Mouse (Mus musculus): ENCODE results near the gene Nedd9. TPM values are rescaled to one million over a fixed set of nuclear protein-coding genes. Genes with fewer than 3 reads are reported as not detected.

Nedd9 gene
- polyA plus RNA-seq, 1 experiment from 2014 or later = 17.2 TPM

- no peaks in the 10 kb centered on the region for H3K27me3 ChIP-seq (ENCODE audit: insufficient read depth, poor library complexity, severe bottlenecking)
These were observed 149.8 kb downstream of the Nedd9 start for GRCm38 (mm10) chr13:41337407-41337806.

DNA sequence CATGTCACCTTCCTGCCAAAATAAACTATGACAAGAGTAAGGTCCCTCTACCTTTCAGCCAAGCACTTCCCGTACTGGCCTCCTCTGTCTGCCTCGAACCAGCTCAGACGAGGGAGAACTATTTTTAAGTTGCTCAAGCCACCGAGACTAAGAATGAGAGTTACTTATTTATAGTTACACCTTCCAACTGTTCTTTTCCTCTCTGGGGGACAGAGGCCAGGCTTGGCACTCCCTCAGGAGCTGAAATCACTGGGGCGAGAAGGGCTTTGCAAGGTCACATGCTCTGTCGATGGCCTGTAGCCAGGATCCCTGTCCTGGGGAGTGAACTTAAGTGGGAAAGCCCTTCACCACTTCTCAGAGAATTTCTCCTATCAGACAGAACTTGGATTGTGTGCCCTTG is 150.9 kb downstream of the Nedd9 start:
- WGBS = 64% methylated on average over 6 of the region's 6 CpGs
- peaks cover 55% of the 10 kb centered on the region for H3K36me3 ChIP-seq
- no peaks in the 10 kb centered on the region for H3K27me3 ChIP-seq (ENCODE audit: insufficient read depth, poor library complexity, severe bottlenecking)
- peaks cover 24% of the 10 kb centered on the region for H3K4me1 ChIP-seq (replicated peaks)
- H3K27ac ChIP-seq = no peak overlapping the region
- no peak for DNase-seq (ENCODE audit: low spot score)
- H3K9me3 ChIP-seq = no peaks in the 10 kb centered on the region
- no peak overlapping the region for H3K4me3 ChIP-seq

More at GRCm38 (mm10) chr13:41337407-41337806, 149.8 kb downstream of the Nedd9 start:
- Histone ChIP-seq H3K27ac (no peak overlapping the region), H3K4me1 (replicated peaks) (peaks cover 18% of the 10 kb centered on the region), H3K36me3 (peaks cover 58% of the 10 kb centered on the region), H3K9me3 (no peaks in the 10 kb centered on the region), H3K4me3 (no peak overlapping the region)
- no peak for DNase-seq (ENCODE audit: low spot score)
- 94% methylated on average over 2 of the region's 2 CpGs for WGBS

DNA sequence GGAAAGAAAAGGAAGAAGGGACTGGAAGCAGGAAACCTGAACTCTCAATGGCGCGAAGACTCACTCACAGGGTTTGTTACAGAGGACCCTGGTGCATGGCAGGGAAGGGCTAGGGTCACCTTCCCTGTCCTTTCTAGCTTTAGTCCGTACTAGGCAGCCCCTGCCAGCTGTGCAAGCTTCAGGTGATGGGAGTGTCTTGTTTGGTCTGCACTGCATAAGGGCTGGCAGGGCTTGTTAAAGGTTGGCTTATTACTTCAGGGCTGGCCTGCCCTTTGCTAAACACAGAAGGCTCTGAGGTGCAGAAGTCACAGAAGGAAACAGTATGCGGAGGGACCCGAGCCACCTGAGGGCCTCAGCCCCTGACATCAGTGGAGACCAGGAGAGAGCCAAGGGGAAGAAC is 151.4 kb downstream of the Nedd9 start:
- DNase-seq (ENCODE audit: low spot score) = no peak
- H3K27me3 ChIP-seq (ENCODE audit: insufficient read depth, poor library complexity, severe bottlenecking) = no peaks in the 10 kb centered on the region
- peaks cover 28% of the 10 kb centered on the region for H3K4me1 ChIP-seq (replicated peaks)
- 89% methylated on average over 5 of the region's 5 CpGs for WGBS
- H3K4me3 ChIP-seq = no peak overlapping the region
- H3K36me3 ChIP-seq = peaks cover 55% of the 10 kb centered on the region
- no peak overlapping the region for H3K27ac ChIP-seq
- no peaks in the 10 kb centered on the region for H3K9me3 ChIP-seq

GRCm38 (mm10) chr13:41334641-41335000 is 152.5 kb downstream of the Nedd9 start:
- H3K4me1 ChIP-seq (replicated peaks) = peaks cover 29% of the 10 kb centered on the region
- H3K36me3 ChIP-seq = peaks cover 61% of the 10 kb centered on the region
- H3K4me3 ChIP-seq = no peak overlapping the region
- H3K27ac ChIP-seq = no peak overlapping the region
- H3K9me3 ChIP-seq = no peaks in the 10 kb centered on the region
- WGBS = 94% methylated on average over 5 of the region's 5 CpGs
- H3K27me3 ChIP-seq (ENCODE audit: insufficient read depth, poor library complexity, severe bottlenecking) = no peaks in the 10 kb centered on the region
- no peak for DNase-seq (ENCODE audit: low spot score)

DNA sequence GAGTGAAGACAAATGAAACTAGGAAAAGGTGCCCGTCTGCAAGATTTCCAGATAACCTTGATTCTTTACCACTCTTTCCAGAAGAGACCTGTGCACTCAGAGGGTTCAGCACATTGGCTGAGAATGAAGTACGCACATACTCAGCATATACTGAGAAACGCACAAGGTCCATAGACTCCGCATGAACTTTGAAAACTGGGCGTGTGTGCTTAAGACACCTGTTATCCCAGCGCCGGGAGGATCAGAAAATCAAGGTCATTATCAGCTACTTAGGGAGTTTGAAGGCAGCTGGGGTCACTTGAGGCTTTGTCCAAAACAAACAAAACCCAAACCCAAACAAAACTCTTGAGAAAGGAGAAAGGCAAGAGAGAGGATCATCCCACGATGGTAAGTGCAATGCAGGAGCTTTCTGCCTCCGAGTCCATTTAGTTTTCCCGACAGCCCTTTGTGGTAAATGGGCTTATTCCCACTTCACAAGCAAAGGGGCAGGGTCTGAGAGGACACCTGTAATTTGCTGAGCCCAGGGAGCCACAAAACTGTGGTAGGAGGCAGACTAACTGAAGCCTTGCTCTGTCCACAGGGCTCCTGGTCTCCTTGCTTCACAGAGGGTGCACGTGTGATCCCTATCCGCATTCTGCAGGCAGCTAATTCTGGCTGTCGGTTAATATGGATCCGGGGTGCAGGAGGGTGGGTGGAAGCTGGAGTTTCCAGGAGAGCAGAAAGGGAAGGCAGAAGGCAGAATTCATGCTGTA is 153.1 kb downstream of the Nedd9 start:
- 86% methylated on average over 14 of the region's 14 CpGs for WGBS
- no peaks in the 10 kb centered on the region for H3K9me3 ChIP-seq
- peaks cover 62% of the 10 kb centered on the region for H3K36me3 ChIP-seq
- H3K27me3 ChIP-seq (ENCODE audit: insufficient read depth, poor library complexity, severe bottlenecking) = no peaks in the 10 kb centered on the region
- H3K27ac ChIP-seq = no peak overlapping the region
- no peak overlapping the region for H3K4me3 ChIP-seq
- DNase-seq (ENCODE audit: low spot score) = no peak
- H3K4me1 ChIP-seq (replicated peaks) = peaks cover 30% of the 10 kb centered on the region

- H3K27me3 ChIP-seq (ENCODE audit: insufficient read depth, poor library complexity, severe bottlenecking) = no peaks in the 10 kb centered on the region
- peaks cover 46% of the 10 kb centered on the region for H3K4me1 ChIP-seq (replicated peaks)
- WGBS = 89% methylated on average over 7 of the region's 7 CpGs
- H3K4me3 ChIP-seq = no peak overlapping the region
- no peak for DNase-seq (ENCODE audit: low spot score)
- no peak overlapping the region for H3K27ac ChIP-seq
- no peaks in the 10 kb centered on the region for H3K9me3 ChIP-seq
- H3K36me3 ChIP-seq = peaks cover 42% of the 10 kb centered on the region; the same call in 1 of the 2 replicates
These were observed 155.4 kb downstream of the Nedd9 start for GRCm38 (mm10) chr13:41331671-41332340.

- peaks cover 46% of the 10 kb centered on the region for H3K4me1 ChIP-seq (replicated peaks)
- no peaks in the 10 kb centered on the region for H3K27me3 ChIP-seq (ENCODE audit: insufficient read depth, poor library complexity, severe bottlenecking)
- peaks cover 33% of the 10 kb centered on the region; the same call in 1 of the 2 replicates for H3K36me3 ChIP-seq
- H3K27ac ChIP-seq = no peak overlapping the region
- WGBS = 72% methylated on average over 11 of the region's 11 CpGs
- DNase-seq (ENCODE audit: low spot score) = no peak
- no peaks in the 10 kb centered on the region for H3K9me3 ChIP-seq
- no peak overlapping the region for H3K4me3 ChIP-seq
These were observed 156.4 kb downstream of the Nedd9 start for GRCm38 (mm10) chr13:41330589-41331345.

- DNase-seq (ENCODE audit: low spot score) = no peak
- Histone ChIP-seq H3K27me3 (ENCODE audit: insufficient read depth, poor library complexity, severe bottlenecking) (no peaks in the 10 kb centered on the region), H3K4me1 (replicated peaks) (peaks cover 46% of the 10 kb centered on the region), H3K36me3 (peaks cover 29% of the 10 kb centered on the region; the same call in 1 of the 2 replicates), H3K9me3 (no peaks in the 10 kb centered on the region), H3K4me3 (no peak overlapping the region), H3K27ac (no peak overlapping the region)
- WGBS = 94% methylated on average over 4 of the region's 4 CpGs
These were observed 157.1 kb downstream of the Nedd9 start for GRCm38 (mm10) chr13:41330051-41330450.

- Histone ChIP-seq H3K27ac (no peak overlapping the region), H3K27me3 (ENCODE audit: insufficient read depth, poor library complexity, severe bottlenecking) (no peaks in the 10 kb centered on the region), H3K36me3 (peaks cover 28% of the 10 kb centered on the region; the same call in 1 of the 2 replicates), H3K4me1 (replicated peaks) (peaks cover 43% of the 10 kb centered on the region), H3K9me3 (no peaks in the 10 kb centered on the region), H3K4me3 (no peak overlapping the region)
- 48% methylated on average over 2 of the region's 2 CpGs for WGBS
- no peak for DNase-seq (ENCODE audit: low spot score)
These were observed 158.7 kb downstream of the Nedd9 start for GRCm38 (mm10) chr13:41328481-41328880.

- WGBS = 68% methylated on average over 7 of the region's 7 CpGs
- Histone ChIP-seq H3K4me1 (replicated peaks) (peaks cover 43% of the 10 kb centered on the region), H3K27me3 (ENCODE audit: insufficient read depth, poor library complexity, severe bottlenecking) (no peaks in the 10 kb centered on the region), H3K4me3 (no peak overlapping the region), H3K27ac (no peak overlapping the region), H3K36me3 (peaks cover 25% of the 10 kb centered on the region; the same call in 1 of the 2 replicates), H3K9me3 (no peaks in the 10 kb centered on the region)
- DNase-seq (ENCODE audit: low spot score) = no peak
These were observed 159.6 kb downstream of the Nedd9 start for GRCm38 (mm10) chr13:41327546-41327945.

GRCm38 (mm10) chr13:41326134-41326533 is 161.0 kb downstream of the Nedd9 start:
- Histone ChIP-seq H3K36me3 (peaks cover 18% of the 10 kb centered on the region; the same call in 1 of the 2 replicates), H3K9me3 (no peaks in the 10 kb centered on the region), H3K27ac (no peak overlapping the region), H3K4me3 (no peak overlapping the region), H3K4me1 (replicated peaks) (peaks cover 30% of the 10 kb centered on the region), H3K27me3 (ENCODE audit: insufficient read depth, poor library complexity, severe bottlenecking) (no peaks in the 10 kb centered on the region)
- no peak for DNase-seq (ENCODE audit: low spot score)
- 91% methylated on average over 4 of the region's 4 CpGs for WGBS

GRCm38 (mm10) chr13:41325346-41325745 is 161.8 kb downstream of the Nedd9 start:
- no peak for DNase-seq (ENCODE audit: low spot score)
- 91% methylated on average over 4 of the region's 4 CpGs for WGBS
- no peak overlapping the region for H3K27ac ChIP-seq

More at GRCm38 (mm10) chr13:41325346-41325745, 161.8 kb downstream of the Nedd9 start:
- Histone ChIP-seq H3K36me3 (peaks cover 12% of the 10 kb centered on the region; the same call in 1 of the 2 replicates), H3K9me3 (no peaks in the 10 kb centered on the region), H3K4me1 (replicated peaks) (peaks cover 26% of the 10 kb centered on the region), H3K27me3 (ENCODE audit: insufficient read depth, poor library complexity, severe bottlenecking) (no peaks in the 10 kb centered on the region), H3K4me3 (no peak overlapping the region)

Measured in hindbrain, embryonic 10.5 days (tissue).